Mouse (Mus musculus) ES-E14 (cell line): ENCODE results near the gene Dpp6.

Experiments
- CHD2 ChIP-seq: IDR thresholded peaks from 2 replicates; pipeline ENCODE4 v1.6.1; 2014; ENCODE audit warnings: mild to moderate bottlenecking, low read depth, low read length, inconsistent platforms
- HCFC1 ChIP-seq: IDR thresholded peaks from 2 replicates; pipeline ENCODE4 v1.6.1; 2012; ENCODE audit warnings: low read length, inconsistent platforms, borderline replicate concordance; ENCODE audit not compliant: insufficient read depth
- MAFK ChIP-seq: IDR thresholded peaks from 2 replicates; pipeline ENCODE4 v1.6.1; 2014; ENCODE audit warnings: mild to moderate bottlenecking, low read depth, low read length, inconsistent platforms; ENCODE audit not compliant: insufficient read depth
- ZC3H11A ChIP-seq: IDR thresholded peaks from 2 replicates; pipeline ENCODE4 v1.6.1; 2012; ENCODE audit warnings: low read depth, mild to moderate bottlenecking, inconsistent platforms, low read length, borderline replicate concordance

DNA sequence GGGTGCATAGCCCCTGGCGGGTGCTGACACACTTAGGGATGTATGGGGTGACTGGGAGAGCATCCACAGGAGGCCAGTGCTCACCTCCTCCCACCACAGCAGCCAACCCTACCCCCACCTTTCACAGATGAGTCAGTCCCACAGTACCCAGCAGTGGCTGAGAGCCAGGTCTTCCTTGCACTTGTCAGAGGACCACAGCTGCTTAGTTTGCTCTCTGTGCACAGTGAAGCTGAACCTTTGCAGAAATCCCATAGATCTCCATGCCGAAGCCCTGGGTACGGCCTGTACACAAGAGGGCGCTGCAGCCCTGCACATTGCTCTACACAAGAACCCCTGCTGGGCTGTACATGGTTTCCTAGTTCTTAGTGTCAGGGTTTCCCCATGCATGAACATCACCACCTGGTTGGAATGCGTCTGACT lies 860.3 kb downstream of the Dpp6 start:
- TF ChIP-seq CHD2 (no peak), MAFK (no peak), ZC3H11A (peak; percentile 39; the same call in 1 of the 2 replicates), HCFC1 (no peak)
